Mouse (Mus musculus) mesoderm, embryonic 11.5 days (tissue): ENCODE data around the gene Tenm4.

Experiments
- DNase-seq: peaks from one replicate; pipeline ENCODE4 v3.0.0-alpha.2; 2012; ENCODE audit warnings: low read depth, low spot score

Tenm4 gene

GRCm38 (mm10) chr7:96644205-96644531, 473.1 kb downstream of the Tenm4 start:
- no peak for DNase-seq

GRCm38 (mm10) chr7:96647657-96648056, 476.6 kb downstream of the Tenm4 start:
- no peak for DNase-seq

- DNase-seq = no peak
These were observed 477.6 kb downstream of the Tenm4 start for GRCm38 (mm10) chr7:96648606-96649005.

GRCm38 (mm10) chr7:96649171-96649570, 478.1 kb downstream of the Tenm4 start:
- no peak for DNase-seq

GRCm38 (mm10) chr7:96650435-96650834, 479.4 kb downstream of the Tenm4 start:
- no peak for DNase-seq

- DNase-seq = no peak
These were observed 480.0 kb downstream of the Tenm4 start for GRCm38 (mm10) chr7:96651055-96651454.

- peak; percentile 73 for DNase-seq
These were observed 480.7 kb downstream of the Tenm4 start for GRCm38 (mm10) chr7:96651626-96652341.

GRCm38 (mm10) chr7:96652844-96653243, 481.8 kb downstream of the Tenm4 start:
- peak; percentile 61 for DNase-seq

GRCm38 (mm10) chr7:96654206-96654605, 483.2 kb downstream of the Tenm4 start:
- DNase-seq = no peak

GRCm38 (mm10) chr7:96655096-96655716, 484.2 kb downstream of the Tenm4 start:
- DNase-seq = peak; percentile 45

- peak; percentile 56 for DNase-seq
These were observed 486.2 kb downstream of the Tenm4 start for GRCm38 (mm10) chr7:96657101-96657830.

- DNase-seq = no peak
These were observed 487.0 kb downstream of the Tenm4 start for GRCm38 (mm10) chr7:96657857-96658580.

- DNase-seq = no peak
These were observed 489.9 kb downstream of the Tenm4 start for GRCm38 (mm10) chr7:96660907-96661306.

- DNase-seq = peak; percentile 80
These were observed 490.5 kb downstream of the Tenm4 start for GRCm38 (mm10) chr7:96661352-96662169.

GRCm38 (mm10) chr7:96663336-96663735, 492.3 kb downstream of the Tenm4 start:
- no peak for DNase-seq

GRCm38 (mm10) chr7:96666366-96666896, 495.4 kb downstream of the Tenm4 start:
- no peak for DNase-seq

- DNase-seq = no peak
These were observed 496.6 kb downstream of the Tenm4 start for GRCm38 (mm10) chr7:96667688-96668087.

- DNase-seq = no peak
These were observed 499.0 kb downstream of the Tenm4 start for GRCm38 (mm10) chr7:96670095-96670494.

- DNase-seq = peak; percentile 65
These were observed 501.4 kb downstream of the Tenm4 start for GRCm38 (mm10) chr7:96672322-96672914.

- DNase-seq = no peak
These were observed 506.0 kb downstream of the Tenm4 start for GRCm38 (mm10) chr7:96677082-96677481.

- no peak for DNase-seq
These were observed 507.2 kb downstream of the Tenm4 start for GRCm38 (mm10) chr7:96678236-96678635.
